Mouse (Mus musculus) kidney, embryonic 14.5 days (tissue): ENCODE measurements around the gene Nrros. TPM values are rescaled to one million over a fixed set of nuclear protein-coding genes. Genes with fewer than 3 reads are reported as not detected.

Experiments used
- ATAC-seq: fragments of 200-750 bp; cut with Nextera tagmentation; 2 replicates; pipeline ENCODE4 v1.8.0; 2017; ENCODE audit warnings: moderate number of reproducible peaks, mild to moderate bottlenecking, moderate TSS enrichment, moderate library complexity; ENCODE audit not compliant: low FRiP score, low TSS enrichment
- H3K27ac ChIP-seq: fragments of 300-500 bp; sonication (generic); 2 replicates; pipeline ENCODE4 v1.5.1; 2014; ENCODE audit warnings: low read depth, mild to moderate bottlenecking, low read length, moderate library complexity, mixed read lengths
- H3K27me3 ChIP-seq: fragments of 300-500 bp; sonication (generic); 2 replicates; pipeline ENCODE4 v1.6.1; 2014; ENCODE audit warnings: mild to moderate bottlenecking, low read length; ENCODE audit not compliant: control insufficient read depth, insufficient read depth
- H3K36me3 ChIP-seq: fragments of 300-500 bp; sonication (generic); 2 replicates; pipeline ENCODE4 v1.6.1; 2014; ENCODE audit warnings: low read length, mixed read lengths; ENCODE audit not compliant: control insufficient read depth, insufficient read depth
- H3K4me1 ChIP-seq: fragments of 300-500 bp; sonication (generic); 2 replicates; pipeline ENCODE4 v1.6.1; 2014; ENCODE audit warnings: low read length, mixed read lengths; ENCODE audit not compliant: control insufficient read depth, insufficient read depth
- H3K4me2 ChIP-seq: fragments of 300-500 bp; sonication (generic); replicated peaks from 2 replicates; pipeline ENCODE4 v1.6.1; 2014; ENCODE audit warnings: low read depth, mild to moderate bottlenecking, low read length
- H3K4me3 ChIP-seq: fragments of 300-500 bp; sonication (generic); 2 replicates; pipeline ENCODE4 v1.5.1; 2014; ENCODE audit warnings: mild to moderate bottlenecking, low read length
- H3K9ac ChIP-seq: fragments of 300-500 bp; sonication (generic); 2 replicates; pipeline ENCODE4 v1.6.1; 2014; ENCODE audit warnings: low read depth, mild to moderate bottlenecking, low read length, moderate library complexity
- H3K9me3 ChIP-seq: fragments of 300-500 bp; sonication (generic); 2 replicates; pipeline ENCODE4 v1.6.1; 2016; ENCODE audit warnings: low read length; ENCODE audit not compliant: control insufficient read depth
- WGBS: fragments of 180-500 bp; shearing (Covaris S2); extraction: QIAGEN DNeasy Blood & Tissue Kit; methylation state at CpG from one replicate; pipeline ENCODE4 v1.1.7; 2014; 5-methylcytosine and 5-hydroxymethylcytosine counted together
- polyA plus RNA-seq: library from polyadenylated mRNA; unstranded; fragments of >200 nt; fragmentation: Nextera tagmentation; extraction: Ambion mirVana; gene quantifications from 2 replicates; pipeline ENCODE4 v1.2.1, GENCODE M21; 2014

Gene Nrros
- polyA plus RNA-seq, 1 experiment from 2014 or later: 18.7 TPM

- Histone ChIP-seq H3K9me3 (no peaks in the 10 kb centered on the region), H3K27ac (no peak overlapping the region), H3K4me3 (no peak overlapping the region), H3K4me2 (no peak overlapping the region), H3K9ac (no peak overlapping the region), H3K36me3 (no peaks in the 10 kb centered on the region), H3K4me1 (0 out of 2 replicates have a peak, but pooled peaks cover 12% of the 10 kb centered on the region), H3K27me3 (no peaks in the 10 kb centered on the region)
- WGBS: 89% methylated on average over 4 of the region's 4 CpGs
- no peak for ATAC-seq
These were observed 2.6 kb upstream of the Nrros start for GRCm38 (mm10) chr16:32167819-32168545.

- H3K4me1 ChIP-seq: 0 out of 2 replicates have a peak, but pooled peaks cover 12% of the 10 kb centered on the region
- peak overlapping the region; percentile 43 for H3K4me3 ChIP-seq
- no peak for ATAC-seq
- H3K9me3 ChIP-seq: no peaks in the 10 kb centered on the region
- no peaks in the 10 kb centered on the region for H3K36me3 ChIP-seq
- peak overlapping the region; percentile 74 for H3K4me2 ChIP-seq
- peak overlapping the region; percentile 58 for H3K9ac ChIP-seq
- no peaks in the 10 kb centered on the region for H3K27me3 ChIP-seq
- no peak overlapping the region for H3K27ac ChIP-seq
- WGBS: 72% methylated on average over 19 of the region's 19 CpGs
These were observed 882 bp downstream of the Nrros start for GRCm38 (mm10) chr16:32164396-32165027.

GRCm38 (mm10) chr16:32163891-32164290 lies 1.5 kb downstream of the Nrros start:
- Histone ChIP-seq H3K4me2 (peak overlapping the region; percentile 74; the same call in 1 of the 2 replicates), H3K27me3 (no peaks in the 10 kb centered on the region), H3K9me3 (no peaks in the 10 kb centered on the region), H3K9ac (no peak overlapping the region), H3K4me1 (0 out of 2 replicates have a peak, but pooled peaks cover 12% of the 10 kb centered on the region), H3K4me3 (no peak overlapping the region; the same call in 1 of the 2 replicates), H3K27ac (no peak overlapping the region), H3K36me3 (no peaks in the 10 kb centered on the region)
- ATAC-seq: no peak
- 79% methylated on average over 5 of the region's 5 CpGs for whole genome bisulfite sequencing

- Histone ChIP-seq H3K4me3 (peak overlapping the region; percentile 2; the same call in 1 of the 2 replicates), H3K4me2 (no peak overlapping the region; the same call in 1 of the 2 replicates), H3K27me3 (no peaks in the 10 kb centered on the region), H3K27ac (no peak overlapping the region; the same call in 1 of the 2 replicates), H3K9ac (no peak overlapping the region), H3K9me3 (no peaks in the 10 kb centered on the region), H3K36me3 (no peaks in the 10 kb centered on the region), H3K4me1 (0 out of 2 replicates have a peak, but pooled peaks cover 12% of the 10 kb centered on the region)
- peak; percentile 40; the same call in 1 of the 2 replicates for ATAC-seq
- WGBS: 58% methylated on average over 4 of the region's 4 CpGs
These were observed 2.0 kb downstream of the Nrros start for GRCm38 (mm10) chr16:32163392-32163791.

- Histone ChIP-seq H3K9me3 (no peaks in the 10 kb centered on the region), H3K9ac (no peak overlapping the region), H3K4me2 (no peak overlapping the region), H3K4me3 (no peak overlapping the region), H3K36me3 (no peaks in the 10 kb centered on the region), H3K4me1 (0 out of 2 replicates have a peak, but pooled peaks cover 12% of the 10 kb centered on the region), H3K27ac (no peak overlapping the region), H3K27me3 (no peaks in the 10 kb centered on the region)
- 94% methylated on average over 9 of the region's 9 CpGs for WGBS
- ATAC-seq: no peak
These were observed 4.6 kb downstream of the Nrros start for GRCm38 (mm10) chr16:32160742-32161323.

GRCm38 (mm10) chr16:32158966-32159365 lies 6.4 kb downstream of the Nrros start:
- no peak for ATAC-seq
- no peak overlapping the region for H3K27ac ChIP-seq
- no peaks in the 10 kb centered on the region for H3K36me3 ChIP-seq
- no peak overlapping the region for H3K9ac ChIP-seq
- no peak overlapping the region for H3K4me3 ChIP-seq
- no peaks in the 10 kb centered on the region for H3K9me3 ChIP-seq
- H3K4me2 ChIP-seq: no peak overlapping the region
- H3K4me1 ChIP-seq: peaks cover 13% of the 10 kb centered on the region; the same call in 1 of the 2 replicates
- no peaks in the 10 kb centered on the region for H3K27me3 ChIP-seq
- WGBS: 98% methylated on average over 3 of the region's 3 CpGs

GRCm38 (mm10) chr16:32157369-32157768 lies 8.0 kb downstream of the Nrros start:
- Histone ChIP-seq H3K36me3 (no peaks in the 10 kb centered on the region), H3K9ac (no peak overlapping the region), H3K4me2 (no peak overlapping the region), H3K27me3 (no peaks in the 10 kb centered on the region), H3K4me3 (no peak overlapping the region), H3K9me3 (no peaks in the 10 kb centered on the region), H3K4me1 (peaks cover 6% of the 10 kb centered on the region; the same call in 1 of the 2 replicates), H3K27ac (no peak overlapping the region)
- ATAC-seq: no peak
- WGBS: 93% methylated on average over 2 of the region's 2 CpGs

GRCm38 (mm10) chr16:32156719-32157118 lies 8.7 kb downstream of the Nrros start:
- no peak for ATAC-seq
- H3K9ac ChIP-seq: no peak overlapping the region
- no peaks in the 10 kb centered on the region for H3K9me3 ChIP-seq
- no peak overlapping the region for H3K4me3 ChIP-seq
- H3K27me3 ChIP-seq: no peaks in the 10 kb centered on the region
- peaks cover 6% of the 10 kb centered on the region; the same call in 1 of the 2 replicates for H3K4me1 ChIP-seq
- 46% methylated on average over 3 of the region's 3 CpGs for WGBS
- no peak overlapping the region for H3K27ac ChIP-seq
- no peaks in the 10 kb centered on the region for H3K36me3 ChIP-seq
- H3K4me2 ChIP-seq: no peak overlapping the region
